Mouse (Mus musculus) left cerebral cortex, postnatal 4 days (tissue): ENCODE measurements around the gene Rpl35a. TPM values are rescaled to one million over a fixed set of nuclear protein-coding genes. Genes with fewer than 3 reads are reported as not detected.

Experiments
- microRNA-seq: library from miRNA; unstranded; fragments of <30 nt; microRNA quantifications from one replicate; pipeline ENCODE4 v1.2.0, GENCODE M21; 2022
- total RNA-seq, 2 experiments: library from RNA; stranded (reverse); gene quantifications; 2 replicates each; pipeline ENCODE4 v1.2.3; 2021

Rpl35a gene
- total RNA-seq, 2 experiments from 2014 or later = 300 to 327 TPM

Small RNAs within 50 kb of the gene (microRNA-seq; reads per million reads assigned to microRNA genes)
- gene Gm22231 (not detected), gene Mir1947 (4.8 reads per million, percentile 11 among the genes with 10 or more reads in this experiment)

Other genes with a start within 250 kb of the Rpl35a start
- gene Smbd1, start 246.0 kb upstream of the Rpl35a start, total RNA-seq = not detected
- gene Fyttd1, start 179.0 kb upstream of the Rpl35a start, total RNA-seq = 100 to 1,000 TPM; 120 to 139 TPM
- 10 to 100 TPM; 72.4 to 78.3 TPM for gene Rubcn, start 178.7 kb upstream of the Rpl35a start, total RNA-seq
- gene Lrch3, start 142.4 kb upstream of the Rpl35a start, total RNA-seq = 10 to 100 TPM; 46.9 to 47.9 TPM
- 1 to 10 TPM; 5.2 to 8.3 TPM for gene Iqcg, start 235 bp upstream of the Rpl35a start, total RNA-seq
- 10 to 100 TPM; 16.2 to 17.1 TPM for gene Lmln, start 6.1 kb downstream of the Rpl35a start, total RNA-seq
- gene Osbpl11, start 128.6 kb downstream of the Rpl35a start, total RNA-seq = 10 to 100 TPM; 26.8 to 27.4 TPM
- 10 to 100 TPM; 62.4 to 68.3 TPM for gene Snx4, start 195.0 kb downstream of the Rpl35a start, total RNA-seq